Mouse (Mus musculus) heart, adult 8-10 months (tissue): ENCODE data around the gene Art3. TPM values are rescaled to one million over a fixed set of nuclear protein-coding genes. Genes with fewer than 3 reads are reported as not detected.

Source experiments
- DNase-seq: peaks from one replicate; pipeline ENCODE4 v3.0.0; 2022; ENCODE audit warnings: low spot score
- total RNA-seq, 4 experiments: library from RNA; stranded (reverse); gene quantifications; 2 replicates each; pipeline ENCODE4 v1.2.4; 2022

Gene Art3
- total RNA-seq, 4 experiments from 2014 or later: 573 to 758 (median 670) TPM

- peak; percentile 88 for DNase-seq
These were observed 50.1 kb downstream of the Art3 start for GRCm38 (mm10) chr5:92381550-92382348.

- DNase-seq: no peak
These were observed 50.7 kb downstream of the Art3 start for GRCm38 (mm10) chr5:92382349-92382679.

GRCm38 (mm10) chr5:92383747-92384146, 52.1 kb downstream of the Art3 start:
- DNase-seq: no peak

GRCm38 (mm10) chr5:92384855-92385254, 53.2 kb downstream of the Art3 start:
- DNase-seq: no peak

- no peak for DNase-seq
These were observed 54.5 kb downstream of the Art3 start for GRCm38 (mm10) chr5:92386102-92386501.

GRCm38 (mm10) chr5:92386643-92387042, 55.0 kb downstream of the Art3 start:
- DNase-seq: peak; percentile 57

GRCm38 (mm10) chr5:92387433-92387832, 55.8 kb downstream of the Art3 start:
- peak; percentile 83 for DNase-seq

GRCm38 (mm10) chr5:92389977-92390376, 58.4 kb downstream of the Art3 start:
- DNase-seq: no peak

- peak; percentile 61 for DNase-seq
These were observed 59.0 kb downstream of the Art3 start for GRCm38 (mm10) chr5:92390615-92391014.

- no peak for DNase-seq
These were observed 60.9 kb downstream of the Art3 start for GRCm38 (mm10) chr5:92392542-92392941.

GRCm38 (mm10) chr5:92393863-92394262, 62.2 kb downstream of the Art3 start:
- no peak for DNase-seq

GRCm38 (mm10) chr5:92395764-92396163, 64.1 kb downstream of the Art3 start:
- no peak for DNase-seq

GRCm38 (mm10) chr5:92396476-92396875, 64.8 kb downstream of the Art3 start:
- no peak for DNase-seq

- DNase-seq: peak; percentile 85
These were observed 66.5 kb downstream of the Art3 start for GRCm38 (mm10) chr5:92398153-92398552.

GRCm38 (mm10) chr5:92402816-92403215, 71.2 kb downstream of the Art3 start:
- no peak for DNase-seq

GRCm38 (mm10) chr5:92403562-92404399, 72.2 kb downstream of the Art3 start:
- no peak for DNase-seq

GRCm38 (mm10) chr5:92404400-92404678, 72.7 kb downstream of the Art3 start:
- DNase-seq: no peak

- DNase-seq: no peak
These were observed 77.9 kb downstream of the Art3 start for GRCm38 (mm10) chr5:92409361-92410155.

GRCm38 (mm10) chr5:92410486-92410885, 78.9 kb downstream of the Art3 start:
- DNase-seq: no peak

GRCm38 (mm10) chr5:92411461-92412140, 80.0 kb downstream of the Art3 start:
- no peak for DNase-seq

GRCm38 (mm10) chr5:92413271-92413981, 81.8 kb downstream of the Art3 start:
- no peak for DNase-seq
